Mouse (Mus musculus): ENCODE results near the gene Mettl23. TPM values are rescaled to one million over a fixed set of nuclear protein-coding genes. Genes with fewer than 3 reads are reported as not detected.

The Mettl23 gene
- polyA plus RNA-seq (2014; fragmentation: Illumina TruSeq; extraction: RNeasy Lipid Tissue Mini Kit (QIAGEN cat#74804); ENCODE audit: low read depth, low replicate concordance): 41.3 TPM

DNA sequence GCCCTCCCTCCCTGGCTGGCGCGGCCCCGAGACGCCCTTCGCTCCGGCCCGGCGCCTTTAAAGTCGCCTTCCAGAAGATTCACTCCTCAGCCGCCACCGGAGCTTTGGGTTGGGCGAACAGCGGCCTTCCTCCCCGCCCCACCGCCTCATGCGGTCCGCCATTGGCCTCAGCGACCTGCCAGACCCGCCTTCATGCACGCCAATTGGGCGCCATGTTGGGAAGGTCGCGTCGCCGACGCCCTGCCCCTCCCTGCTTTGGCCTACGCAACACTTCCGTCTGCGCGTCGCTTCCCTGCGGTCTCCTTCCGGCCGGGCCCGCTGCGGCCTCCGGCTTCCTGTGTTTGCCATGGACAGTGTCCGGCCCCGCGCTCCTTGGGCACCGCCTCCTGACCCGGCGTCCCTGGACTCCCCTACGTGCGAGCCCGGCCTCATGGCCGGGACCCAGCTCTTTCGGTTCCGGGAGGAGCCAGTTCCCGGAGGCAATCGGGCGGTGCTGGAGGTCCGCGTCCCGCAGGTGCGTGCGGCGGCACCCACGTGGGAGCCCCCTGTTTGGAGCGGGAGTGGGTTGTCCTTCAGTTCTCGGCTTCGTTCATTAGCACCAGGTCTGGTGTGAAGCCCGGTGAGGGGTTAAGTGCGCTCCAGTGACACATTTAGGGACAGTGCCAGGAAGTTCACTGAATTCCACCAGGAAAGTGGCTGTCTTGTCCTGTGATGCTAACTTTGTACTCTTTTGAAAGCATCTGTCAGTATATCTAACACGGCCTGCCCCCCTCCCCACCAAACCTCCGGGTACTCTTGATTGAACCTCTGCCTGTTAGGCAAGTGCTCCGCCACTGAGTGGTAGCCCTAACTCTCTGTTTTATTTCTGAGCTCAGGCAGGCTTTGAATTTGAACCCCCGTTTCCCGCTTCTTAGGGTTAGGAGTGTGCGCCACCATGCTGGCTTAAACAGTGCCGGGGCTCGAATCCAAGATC, at the start of gene Mettl23, which contains the start of gene Jmjd6:
Mettl23 (plus strand) TSS at position 18 of the 973 bp plus-strand sequence.
Jmjd6 (minus strand) TSS at position 189 of the 973 bp plus-strand sequence.

DNA sequence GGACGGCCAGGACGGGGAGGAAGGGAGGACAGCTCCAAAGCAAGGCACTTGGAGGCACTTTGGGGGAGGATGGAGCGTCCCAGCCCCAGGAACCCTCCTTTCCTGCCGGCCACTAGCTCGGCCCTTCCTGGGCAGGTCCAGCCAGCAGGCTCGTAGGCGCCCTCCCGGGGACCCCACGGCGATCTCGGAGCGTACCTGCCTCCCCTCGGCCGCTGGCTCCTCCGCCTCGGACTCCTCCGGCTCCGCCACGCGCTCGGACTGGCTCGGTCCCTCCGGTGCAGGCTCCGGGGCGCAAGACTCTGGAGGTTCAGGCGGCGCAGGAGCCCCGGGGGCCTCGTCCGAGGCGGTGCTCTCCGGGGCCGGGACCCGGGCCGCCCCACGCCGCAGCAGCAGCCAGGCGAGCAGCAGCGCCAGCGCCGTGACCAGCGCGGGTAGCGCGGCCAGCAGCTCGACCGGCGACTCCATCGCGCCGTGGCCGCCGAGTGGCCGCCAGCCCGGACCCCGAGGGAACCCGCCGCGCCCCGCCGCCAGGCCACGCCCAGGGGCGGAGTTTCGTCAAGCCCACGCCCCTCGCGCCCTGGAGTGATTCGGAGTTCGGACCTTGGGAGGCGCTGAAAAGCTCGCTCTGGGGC, 15.4 kb upstream of the Mettl23 start, which contains the start of gene Mxra7:
Mxra7 (minus strand) TSS at position 513 of the 632 bp plus-strand sequence.

DNA sequence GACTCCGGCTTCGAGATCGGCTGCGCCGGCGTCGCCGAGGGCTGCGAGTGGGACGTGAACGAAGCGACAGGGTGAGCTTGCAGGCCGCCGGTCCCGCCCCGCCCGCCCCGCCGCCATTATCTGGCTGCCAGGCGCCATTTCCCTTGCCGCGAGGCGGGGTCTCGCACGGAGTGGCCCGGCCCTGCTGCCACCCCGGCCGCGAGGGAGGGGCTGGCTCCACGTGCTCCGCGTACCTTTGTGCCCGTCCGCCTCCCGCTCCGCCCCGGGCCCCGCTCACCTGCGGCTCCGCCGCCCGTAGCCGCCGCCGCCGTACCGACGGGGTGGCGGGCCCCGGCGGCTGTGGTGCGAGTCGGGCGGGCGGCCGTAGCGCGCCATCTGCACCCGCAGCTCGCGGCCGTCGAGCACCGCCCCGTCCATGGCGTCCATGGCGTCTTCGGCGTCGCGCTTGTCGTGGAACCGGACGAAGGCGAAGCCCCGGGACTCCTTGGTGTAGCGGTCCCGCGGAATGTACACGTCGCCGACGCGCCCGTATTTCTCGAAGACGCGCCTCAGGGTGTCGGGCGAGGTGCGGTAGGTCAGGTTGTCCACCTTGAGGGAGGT, 9.3 kb downstream of the Mettl23 start, which contains the start of gene Mfsd11:
Mfsd11 (plus strand) TSS at position 150 of the 600 bp plus-strand sequence.

DNA sequence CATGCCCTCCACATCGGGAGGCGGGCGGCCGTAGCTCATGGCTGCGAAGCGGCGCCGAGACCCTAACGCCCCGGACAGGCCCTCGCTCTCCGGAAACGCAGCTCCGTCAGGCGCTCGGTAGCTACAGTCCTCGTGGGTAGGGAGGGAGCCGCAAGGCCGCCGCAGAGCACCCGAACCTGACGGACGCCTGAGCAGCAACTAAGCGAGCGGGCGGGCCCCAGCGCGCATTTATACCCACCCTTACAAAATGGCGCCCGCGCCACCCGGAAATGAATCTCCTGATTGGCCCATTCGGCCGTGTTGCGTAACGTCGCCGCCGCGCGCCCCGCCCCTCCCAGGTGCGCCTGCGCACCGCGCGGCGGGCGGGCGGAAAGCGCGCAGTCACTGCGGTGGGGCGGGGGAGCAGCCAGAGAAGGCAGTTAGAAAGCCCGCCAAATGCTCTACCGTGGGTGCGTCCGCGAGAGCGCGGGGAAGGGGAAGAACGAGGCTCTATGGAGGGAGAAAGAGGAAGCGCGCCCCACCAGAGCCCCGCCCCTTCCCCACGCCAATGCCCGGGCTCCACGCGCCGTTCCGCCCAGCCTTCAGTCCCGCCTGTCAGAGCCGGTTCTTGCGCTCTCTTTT, 9.9 kb downstream of the Mettl23 start, which contains the start of gene Srsf2:
Srsf2 (minus strand) TSS at position 204 of the 621 bp plus-strand sequence.

Other genes starting within 250 kb of the Mettl23 start
- 0.24 TPM for gene Rhbdf2, start 216.3 kb upstream of the Mettl23 start, polyA plus RNA-seq (2014; fragmentation: Illumina TruSeq; extraction: RNeasy Lipid Tissue Mini Kit (QIAGEN cat#74804); ENCODE audit: low read depth, low replicate concordance)
- not detected for gene Prcd, start 189.7 kb upstream of the Mettl23 start, polyA plus RNA-seq (2014; fragmentation: Illumina TruSeq; extraction: RNeasy Lipid Tissue Mini Kit (QIAGEN cat#74804); ENCODE audit: low read depth, low replicate concordance)
- gene Cygb, start 189.0 kb upstream of the Mettl23 start, polyA plus RNA-seq (2014; fragmentation: Illumina TruSeq; extraction: RNeasy Lipid Tissue Mini Kit (QIAGEN cat#74804); ENCODE audit: low read depth, low replicate concordance): 0.42 TPM
- not detected for gene St6galnac1, start 67.8 kb upstream of the Mettl23 start, polyA plus RNA-seq (2014; fragmentation: Illumina TruSeq; extraction: RNeasy Lipid Tissue Mini Kit (QIAGEN cat#74804); ENCODE audit: low read depth, low replicate concordance)
- gene Mxra7, start 15.2 kb upstream of the Mettl23 start, polyA plus RNA-seq (2014; fragmentation: Illumina TruSeq; extraction: RNeasy Lipid Tissue Mini Kit (QIAGEN cat#74804); ENCODE audit: low read depth, low replicate concordance): 1.2 TPM
- 7.6 TPM for gene Jmjd6, start 171 bp downstream of the Mettl23 start, polyA plus RNA-seq (2014; fragmentation: Illumina TruSeq; extraction: RNeasy Lipid Tissue Mini Kit (QIAGEN cat#74804); ENCODE audit: low read depth, low replicate concordance)
- 9.3 TPM for gene Mfsd11, start 9.2 kb downstream of the Mettl23 start, polyA plus RNA-seq (2014; fragmentation: Illumina TruSeq; extraction: RNeasy Lipid Tissue Mini Kit (QIAGEN cat#74804); ENCODE audit: low read depth, low replicate concordance)
- gene Srsf2, start 9.8 kb downstream of the Mettl23 start, polyA plus RNA-seq (2014; fragmentation: Illumina TruSeq; extraction: RNeasy Lipid Tissue Mini Kit (QIAGEN cat#74804); ENCODE audit: low read depth, low replicate concordance): 279 TPM
- gene Mgat5b, start 75.6 kb downstream of the Mettl23 start, polyA plus RNA-seq (2014; fragmentation: Illumina TruSeq; extraction: RNeasy Lipid Tissue Mini Kit (QIAGEN cat#74804); ENCODE audit: low read depth, low replicate concordance): not detected